Mouse (Mus musculus) stomach, postnatal 0 days (tissue): Measurements from ENCODE around the gene Dlgap4.

Experiments used
- CTCF ChIP-seq: IDR thresholded peaks from 2 replicates; pipeline ENCODE4 v1.5.1; 2016; ENCODE audit warnings: antibody characterized with exemption, low read depth, mild to moderate bottlenecking, moderate library complexity
- EP300 ChIP-seq: optimal IDR thresholded peaks from 2 replicates; pipeline ENCODE3; 2016; ENCODE audit warnings: antibody characterized with exemption

- TF ChIP-seq EP300: no peak
- no peak for TF ChIP-seq CTCF
Measured at GRCm38 (mm10) chr2:156806886-156807285, 193.4 kb downstream of the Dlgap4 start.
